Mouse (Mus musculus) MEL (cell line): ENCODE measurements around the gene Dct. TPM values are rescaled to one million over a fixed set of nuclear protein-coding genes. Genes with fewer than 3 reads are reported as not detected.

Experiments used
- DNase-seq: peaks from one replicate; pipeline ENCODE4 v3.0.0; 2011; ENCODE audit warnings: low read depth, low spot score
- H3K27ac ChIP-seq: 2 replicates; pipeline ENCODE4 v1.5.1; 2012; ENCODE audit warnings: low read depth, mild to moderate bottlenecking, control low read depth, low read length, moderate library complexity; ENCODE audit not compliant: control insufficient read depth
- H3K27me3 ChIP-seq, 2 experiments: fragments of 150-350 bp in 1 of 2; sonication (generic) in 1 of 2; 2 replicates each; pipeline ENCODE4 v1.6.1; 2012; ENCODE audit warnings: low read length in 2 of 2, mild to moderate bottlenecking in 2 of 2, improper control_type of control experiment in 1 of 2, moderate library complexity in 1 of 2; ENCODE audit not compliant: insufficient read depth in 2 of 2, control insufficient read depth in 1 of 2
- H3K36me3 ChIP-seq, 2 experiments: 2 replicates each; pipeline ENCODE4 v1.6.1; 2012 to 2014; ENCODE audit warnings: low read length in 2 of 2, improper control_type of control experiment in 1 of 2, inconsistent platforms in 1 of 2, mild to moderate bottlenecking in 1 of 2; ENCODE audit not compliant: insufficient read depth in 2 of 2, control insufficient read depth in 1 of 2
- H3K4me1 ChIP-seq, 2 experiments: fragments of 150-350 bp in 1 of 2; sonication (generic) in 1 of 2; 2 replicates each; pipeline ENCODE4 v1.6.1; 2012; ENCODE audit warnings: low read length in 2 of 2, improper control_type of control experiment in 1 of 2, mild to moderate bottlenecking in 1 of 2; ENCODE audit not compliant: insufficient read depth in 2 of 2, control insufficient read depth in 1 of 2
- H3K4me3 ChIP-seq, 2 experiments: fragments of 150-350 bp in 1 of 2; sonication (generic) in 1 of 2; 2 replicates each; pipeline ENCODE4 v1.5.1; 2012; ENCODE audit warnings: low read depth in 2 of 2, low read length in 2 of 2, mild to moderate bottlenecking in 2 of 2, moderate library complexity in 2 of 2, control low read depth in 1 of 2, improper control_type of control experiment in 1 of 2; ENCODE audit not compliant: control insufficient read depth in 1 of 2, insufficient read depth in 1 of 2
- H3K79me2 ChIP-seq: 2 replicates; pipeline ENCODE4 v1.6.1; 2012; ENCODE audit warnings: mild to moderate bottlenecking, low read length, moderate library complexity; ENCODE audit not compliant: control insufficient read depth, poor library complexity, insufficient read depth
- H3K9ac ChIP-seq: 2 replicates; pipeline ENCODE4 v1.6.1; 2012; ENCODE audit warnings: low read depth, mild to moderate bottlenecking, control low read depth, low read length, moderate library complexity; ENCODE audit not compliant: control insufficient read depth, poor library complexity, severe bottlenecking
- H3K9me3 ChIP-seq: fragments of 150-350 bp; sonication (generic); replicated peaks from 2 replicates; pipeline ENCODE4 v1.6.1; 2012; ENCODE audit warnings: mild to moderate bottlenecking, low read length, improper control_type of control experiment, moderate library complexity; ENCODE audit not compliant: insufficient read depth
- CHD2 ChIP-seq: IDR thresholded peaks from 2 replicates; pipeline ENCODE4 v1.6.1; 2011; ENCODE audit warnings: low read length, improper control_type of control experiment
- CTCF ChIP-seq, 3 experiments: IDR thresholded peaks in 2 of 3; conservative IDR thresholded peaks in 1 of 3; 2 replicates each; pipeline ENCODE4 v1.5.1; 2011 to 2012; ENCODE audit warnings: low read length in 3 of 3, low read depth in 2 of 3, mild to moderate bottlenecking in 2 of 3, improper control_type of control experiment in 1 of 3, inconsistent platforms in 1 of 3, mixed read lengths in 1 of 3, moderate library complexity in 1 of 3; ENCODE audit not compliant: control insufficient read depth in 1 of 3, insufficient read depth in 1 of 3, poor library complexity in 1 of 3, severe bottlenecking in 1 of 3
- E2F4 ChIP-seq: IDR thresholded peaks from 2 replicates; pipeline ENCODE4 v1.6.1; 2011; ENCODE audit warnings: low read depth, low read length, improper control_type of control experiment, borderline replicate concordance
- EP300 ChIP-seq, 2 experiments: IDR thresholded peaks; 2 replicates each; pipeline ENCODE4 v1.6.1; 2011; ENCODE audit warnings: improper control_type of control experiment in 2 of 2, low read length in 2 of 2, low read depth in 1 of 2, mild to moderate bottlenecking in 1 of 2
- ETS1 ChIP-seq: IDR thresholded peaks from 2 replicates; pipeline ENCODE4 v1.6.1; 2012; ENCODE audit warnings: low read depth, mild to moderate bottlenecking, inconsistent platforms, low read length, improper control_type of control experiment, moderate library complexity
- GABPA ChIP-seq: IDR thresholded peaks from 2 replicates; pipeline ENCODE4 v1.6.1; 2012; ENCODE audit warnings: low read depth, mild to moderate bottlenecking, inconsistent platforms, low read length, improper control_type of control experiment, moderate library complexity
- HCFC1 ChIP-seq: IDR thresholded peaks from 2 replicates; pipeline ENCODE4 v1.6.1; 2012; ENCODE audit warnings: low read depth, mild to moderate bottlenecking, inconsistent platforms, low read length, improper control_type of control experiment, moderate library complexity
- JUND ChIP-seq: IDR thresholded peaks from 2 replicates; pipeline ENCODE4 v1.6.1; 2011; ENCODE audit warnings: low read depth, mild to moderate bottlenecking, improper control_type of control experiment, low read length
- MAFK ChIP-seq: IDR thresholded peaks from 2 replicates; pipeline ENCODE4 v1.6.1; 2011; ENCODE audit warnings: low read depth, mild to moderate bottlenecking, low read length, improper control_type of control experiment, borderline replicate concordance
- MAZ ChIP-seq: IDR thresholded peaks from 2 replicates; pipeline ENCODE4 v1.6.1; 2012; ENCODE audit warnings: low read depth, mild to moderate bottlenecking, inconsistent platforms, low read length, improper control_type of control experiment
- MEF2A ChIP-seq: IDR thresholded peaks from 2 replicates; pipeline ENCODE4 v1.6.1; 2014; ENCODE audit warnings: low read depth, mild to moderate bottlenecking, inconsistent platforms, low read length, improper control_type of control experiment; ENCODE audit not compliant: poor library complexity, insufficient replicate concordance, severe bottlenecking; ENCODE audit errors: extremely low read depth
- MYC ChIP-seq: IDR thresholded peaks from 2 replicates; pipeline ENCODE4 v1.6.1; 2011; ENCODE audit warnings: low read depth, mild to moderate bottlenecking, low read length, improper control_type of control experiment, moderate library complexity
- POLR2AphosphoS5 ChIP-seq: IDR thresholded peaks from 2 replicates; pipeline ENCODE4 v1.6.1; 2012; ENCODE audit warnings: low read depth, borderline replicate concordance, mild to moderate bottlenecking, inconsistent platforms, low read length, moderate library complexity, mixed read lengths
- RAD21 ChIP-seq: IDR thresholded peaks from 2 replicates; pipeline ENCODE4 v1.6.1; 2011; ENCODE audit warnings: mild to moderate bottlenecking, low read depth, low read length, improper control_type of control experiment
- TAL1 ChIP-seq: IDR thresholded peaks from 2 replicates; pipeline ENCODE4 v1.6.1; 2012; ENCODE audit warnings: mild to moderate bottlenecking, inconsistent platforms, low read length, moderate library complexity, mixed read lengths
- TBP ChIP-seq: IDR thresholded peaks from 2 replicates; pipeline ENCODE4 v1.8.0; 2011; ENCODE audit warnings: low read depth, low read length, improper control_type of control experiment
- UBTF ChIP-seq: IDR thresholded peaks from 2 replicates; pipeline ENCODE4 v1.6.1; 2012; ENCODE audit warnings: low read depth, mild to moderate bottlenecking, inconsistent platforms, low read length, improper control_type of control experiment, moderate library complexity, borderline replicate concordance; ENCODE audit not compliant: insufficient read depth
- USF1 ChIP-seq: IDR thresholded peaks from 2 replicates; pipeline ENCODE4 v1.6.1; 2014; ENCODE audit warnings: low read depth, mild to moderate bottlenecking, inconsistent platforms, low read length, improper control_type of control experiment, moderate library complexity
- USF2 ChIP-seq, 2 experiments: IDR thresholded peaks; 2 replicates each; pipeline ENCODE4 v1.6.1; 2011 to 2012; ENCODE audit warnings: improper control_type of control experiment in 2 of 2, low read length in 2 of 2, borderline replicate concordance in 1 of 2, inconsistent platforms in 1 of 2, low read depth in 1 of 2, mild to moderate bottlenecking in 1 of 2; ENCODE audit not compliant: insufficient read depth in 1 of 2
- ZC3H11A ChIP-seq: IDR thresholded peaks from 2 replicates; pipeline ENCODE4 v1.6.1; 2012; ENCODE audit warnings: low read depth, mild to moderate bottlenecking, inconsistent platforms, low read length, improper control_type of control experiment
- ZNF384 ChIP-seq: IDR thresholded peaks from 2 replicates; pipeline ENCODE4 v1.6.1; 2012; ENCODE audit warnings: low read depth, mild to moderate bottlenecking, inconsistent platforms, low read length, improper control_type of control experiment
- polyA plus RNA-seq, 2 experiments: library from polyadenylated mRNA; stranded (reverse) in 1 of 2; unstranded in 1 of 2; fragments of >175 nt in 1 of 2; fragments of >200 nt in 1 of 2; gene quantifications; 2 replicates each; pipeline versions ENCODE4 v1.2.1 to v1.2.4; 2012; ENCODE audit warnings: low replicate concordance in 2 of 2, low read depth in 1 of 2; ENCODE audit not compliant: insufficient read length in 2 of 2, insufficient read depth in 1 of 2, missing spikeins in 1 of 2
- total RNA-seq: library from RNA; depleted of rRNA; stranded (reverse); fragments of 300-350 nt; gene quantifications from 2 replicates; pipeline ENCODE4 v1.2.3, GENCODE M21; 2012

Dct gene
- total and polyA plus RNA-seq, 3 experiments: 0.08 to 0.49 TPM; not detected in 1

- no peaks in the 10 kb centered on the region for H3K79me2 ChIP-seq
- H3K9ac ChIP-seq: no peak overlapping the region
- DNase-seq: no peak
- TF ChIP-seq ZNF384 (no peak), UBTF (no peak), ZC3H11A (no peak), POLR2AphosphoS5 (no peak), MEF2A (no peak), GABPA (no peak), ETS1 (no peak), EP300 (IDR thresholded peaks at IDR 0.05; ENCODE audit: low read depth in 1 of 2, low read length in 2 of 2) (no peak), TBP (no peak), TAL1 (no peak), MAZ (no peak), JUND (no peak), HCFC1 (no peak), USF2 (IDR thresholded peaks at IDR 0.05; ENCODE audit: borderline replicate concordance in 1 of 2, insufficient read depth in 1 of 2, low read depth in 1 of 2, low read length in 2 of 2) (no peak), RAD21 (no peak), E2F4 (no peak)
- H3K4me1 ChIP-seq: no peaks in the 10 kb centered on the region
- H3K4me3 ChIP-seq: no peak overlapping the region
- H3K27me3 ChIP-seq: no peaks in the 10 kb centered on the region
- H3K36me3 ChIP-seq: no peaks in the 10 kb centered on the region
- H3K27ac ChIP-seq: no peak overlapping the region
- H3K9me3 ChIP-seq: no peaks in the 10 kb centered on the region
These were observed 38.8 kb downstream of the Dct start for GRCm38 (mm10) chr14:118013237-118013636.

GRCm38 (mm10) chr14:118009541-118009940, 42.5 kb downstream of the Dct start:
- Histone ChIP-seq H3K9me3 (no peaks in the 10 kb centered on the region), H3K36me3 (no peaks in the 10 kb centered on the region), H3K27me3 (no peaks in the 10 kb centered on the region), H3K27ac (no peak overlapping the region), H3K4me3 (no peak overlapping the region), H3K4me1 (no peaks in the 10 kb centered on the region), H3K79me2 (no peaks in the 10 kb centered on the region), H3K9ac (no peak overlapping the region)
- DNase-seq: no peak
- TF ChIP-seq HCFC1 (no peak), CHD2 (no peak), CTCF (IDR thresholded peaks at IDR 0.05 in 2 of 3, conservative IDR thresholded peaks at IDR 0.05 in 1 of 3; ENCODE audit: control insufficient read depth in 1 of 3, insufficient read depth in 1 of 3, low read depth in 2 of 3, low read length in 3 of 3, poor library complexity in 1 of 3, severe bottlenecking in 1 of 3) (no peak), JUND (no peak), USF1 (no peak), MAFK (no peak), MYC (no peak)
